Mouse (Mus musculus) gastrocnemius, postnatal 4 days (tissue): ENCODE results near the gene Brd9. TPM values are rescaled to one million over a fixed set of nuclear protein-coding genes. Genes with fewer than 3 reads are reported as not detected.
A peak's percentile ranks its signal among the peaks of the same experiment; 100 is the strongest.
"Not testable (repeated sequence)": the region's sequence is repeated elsewhere in the genome, so short reads cannot be mapped to it uniquely, and the experiment has no call there.

Experiments used
- DNase-seq, 2 experiments: peaks; one replicate each; pipeline ENCODE4 v3.0.0; 2021 to 2022; ENCODE audit warnings: low spot score in 2 of 2, mixed read lengths in 2 of 2
- microRNA-seq: library from miRNA; unstranded; fragments of <30 nt; microRNA quantifications from one replicate; pipeline ENCODE4 v1.2.0, GENCODE M21; 2021
- total RNA-seq, 2 experiments: library from RNA; stranded (reverse); gene quantifications; 2 replicates each; pipeline ENCODE4 v1.2.3; 2021

Gene Brd9
- total RNA-seq, 2 experiments from 2014 or later, result 25.8 to 29.1 TPM

DNA sequence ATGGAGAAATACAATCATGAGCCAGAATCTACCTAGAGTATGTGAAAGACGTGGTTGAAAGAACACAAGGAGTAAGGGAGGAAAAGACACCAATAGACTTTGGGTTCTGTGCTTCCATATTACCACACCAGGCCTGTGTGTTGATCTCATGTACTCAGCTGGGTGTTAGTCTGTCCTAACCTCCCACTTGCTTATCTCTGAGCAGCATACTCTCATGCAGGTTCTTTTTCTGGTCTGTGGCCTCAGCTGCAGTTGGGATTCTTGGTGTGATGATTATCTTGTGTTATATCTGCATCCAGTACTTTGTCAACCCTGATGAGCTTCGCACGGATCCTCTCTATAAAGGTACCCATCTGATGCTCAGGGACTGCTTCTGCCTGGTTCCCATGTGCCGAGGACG lies 39.3 kb downstream of the Brd9 start:
- no peak for DNase-seq

DNA sequence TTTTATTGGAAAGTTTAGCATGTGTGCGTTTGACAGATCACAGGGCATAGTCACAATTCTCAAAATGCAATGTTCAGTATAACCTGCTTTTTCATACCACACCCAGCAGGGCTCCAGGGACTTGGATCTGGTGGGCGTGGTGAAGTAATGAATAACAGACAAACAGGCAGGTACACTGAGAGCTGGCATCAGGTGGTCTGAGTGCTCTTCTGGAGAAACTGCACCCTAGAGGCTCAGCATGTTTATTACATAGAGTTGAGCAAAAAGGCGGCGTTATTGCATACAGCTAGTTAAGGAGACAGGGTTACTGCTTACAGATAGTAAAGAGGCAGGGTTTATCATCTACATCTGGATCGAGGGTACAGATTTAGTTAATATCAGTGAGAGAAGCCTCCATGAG lies 52.7 kb downstream of the Brd9 start:
- DNase-seq, result no peak

DNA sequence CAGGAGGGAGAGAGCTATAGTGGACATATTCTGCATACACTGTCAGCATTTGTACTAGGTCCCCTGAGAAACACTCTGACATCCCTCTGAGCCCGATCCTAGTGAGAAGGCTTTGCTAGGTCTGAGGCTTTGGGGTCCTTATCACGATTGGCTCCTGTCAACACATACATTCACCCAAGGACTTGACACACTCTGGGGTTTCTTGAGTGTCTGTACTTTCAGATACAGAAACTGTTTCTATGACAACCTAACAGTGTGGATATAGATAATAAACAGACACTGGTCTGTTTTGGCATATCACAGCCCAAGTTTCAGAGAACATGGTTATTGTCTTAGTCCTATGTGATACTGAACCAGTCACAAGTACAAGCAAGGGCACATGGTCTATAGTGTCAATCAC lies 53.1 kb downstream of the Brd9 start:
- no peak for DNase-seq

DNA sequence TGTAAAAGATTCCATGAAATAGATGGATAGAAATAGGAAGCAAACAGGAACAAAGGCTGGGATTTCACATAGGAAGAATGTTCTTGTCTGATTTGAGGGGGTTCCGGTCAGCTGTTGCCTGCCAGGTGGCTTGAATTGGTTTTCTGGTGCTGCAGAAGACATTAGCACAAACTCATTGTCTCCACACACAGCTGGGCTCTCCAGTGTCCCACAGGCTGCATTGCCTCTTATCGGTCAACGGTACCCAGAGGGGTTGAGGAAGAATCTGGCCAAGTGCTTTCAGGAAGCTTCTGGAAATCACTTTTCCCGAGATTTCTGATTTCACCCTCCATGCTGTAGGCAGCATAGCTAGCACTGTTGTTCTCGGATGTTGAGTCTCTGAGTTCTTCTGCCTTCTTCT lies 53.7 kb downstream of the Brd9 start:
- DNase-seq, result no peak

DNA sequence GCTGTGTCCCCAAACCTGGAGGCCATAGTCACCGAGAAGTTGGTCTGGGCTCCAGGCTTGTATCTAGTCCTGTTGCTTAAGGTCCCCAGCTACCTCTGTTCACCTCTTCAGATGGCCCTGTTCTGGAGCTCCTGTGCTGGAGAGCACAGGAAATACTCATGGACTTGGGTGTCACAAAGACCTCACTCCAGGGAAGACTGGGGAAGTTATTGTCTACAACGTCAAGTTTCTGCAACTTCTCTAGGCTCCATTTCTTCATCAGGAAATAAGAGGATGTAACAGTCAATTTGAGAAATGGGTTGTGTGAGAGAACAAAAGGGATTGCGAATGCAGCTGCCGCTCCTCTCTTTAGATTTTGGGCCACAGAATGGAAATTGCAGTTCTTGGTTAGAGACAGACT lies 58.8 kb downstream of the Brd9 start:
- no peak for DNase-seq

DNA sequence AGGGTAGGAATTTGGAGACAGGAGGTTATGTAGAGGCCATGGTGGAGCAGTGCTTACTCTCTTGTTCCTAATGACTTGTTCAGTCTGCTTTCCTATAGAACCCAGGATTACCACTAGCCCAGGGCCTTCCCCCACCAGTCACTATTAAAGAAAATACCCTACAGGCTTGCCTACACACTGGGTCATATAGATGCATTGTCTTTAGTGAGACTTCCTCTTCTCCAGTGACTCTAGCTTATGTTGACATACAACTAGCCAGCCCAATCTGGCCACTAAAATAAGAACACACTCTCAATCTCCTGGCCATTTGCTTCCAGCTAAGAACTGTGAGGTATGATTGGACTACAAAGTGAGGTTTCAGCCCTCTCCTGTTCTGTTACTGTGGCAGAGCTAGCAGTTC lies 62.9 kb downstream of the Brd9 start:
- DNase-seq, result no peak

DNA sequence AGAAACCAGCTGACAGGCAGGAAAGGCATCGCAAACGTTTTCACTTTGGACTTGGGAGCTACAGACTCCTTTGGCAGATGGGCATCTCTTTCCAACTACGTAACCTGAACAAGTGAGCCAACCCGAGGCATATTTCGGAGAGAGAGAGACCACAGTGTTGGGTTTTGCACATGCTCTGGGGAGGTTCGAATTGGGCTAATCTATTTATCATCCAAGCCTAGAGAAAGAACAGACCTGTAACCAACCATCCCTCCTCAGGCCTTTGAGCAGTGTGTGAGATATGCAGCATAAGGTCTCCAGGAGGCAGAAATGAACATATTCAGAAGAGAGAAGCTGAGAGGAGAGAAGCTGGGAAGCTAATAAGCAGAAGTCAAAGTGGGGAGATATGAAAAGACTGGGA lies 63.4 kb downstream of the Brd9 start:
- no peak for DNase-seq

DNA sequence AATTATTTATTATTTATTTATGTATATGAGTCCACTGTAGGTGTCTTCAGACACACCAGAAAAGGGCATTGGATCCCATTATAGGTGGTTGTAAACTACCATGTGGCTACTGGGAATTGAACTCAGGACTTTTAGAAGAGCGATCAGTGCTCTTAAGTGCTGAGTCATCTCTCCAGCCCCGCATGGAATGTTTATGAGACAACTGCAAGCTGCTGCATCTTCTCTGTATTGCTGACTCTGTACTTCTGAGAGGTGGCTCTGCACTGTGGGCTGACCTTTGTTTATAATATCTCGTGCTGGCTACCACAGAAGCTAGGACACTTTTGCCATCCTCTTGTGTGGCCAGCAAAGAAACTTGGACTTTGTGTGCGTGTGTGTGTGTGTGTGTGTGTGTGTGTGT lies 63.9 kb downstream of the Brd9 start:
- no peak for DNase-seq

DNA sequence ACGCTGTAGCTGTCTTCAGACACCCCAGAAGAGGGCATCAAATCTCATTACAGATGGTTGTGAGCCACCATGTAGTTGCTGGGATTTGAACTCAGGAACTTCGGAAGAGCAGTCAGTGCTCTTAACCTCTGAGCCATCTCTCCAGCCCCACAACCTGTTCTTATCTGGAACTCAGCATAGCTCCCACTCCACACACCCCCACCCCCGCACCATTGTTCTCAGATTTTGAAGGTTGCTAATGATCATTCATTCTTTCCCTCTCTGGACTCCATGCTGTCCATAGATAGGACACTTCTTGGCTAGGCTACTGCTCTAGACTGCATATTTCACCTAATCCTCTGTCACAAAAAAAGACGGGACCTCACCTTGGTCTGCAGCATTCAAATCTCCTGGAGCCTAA lies 69.3 kb downstream of the Brd9 start:
- not testable (repeated sequence) for DNase-seq

DNA sequence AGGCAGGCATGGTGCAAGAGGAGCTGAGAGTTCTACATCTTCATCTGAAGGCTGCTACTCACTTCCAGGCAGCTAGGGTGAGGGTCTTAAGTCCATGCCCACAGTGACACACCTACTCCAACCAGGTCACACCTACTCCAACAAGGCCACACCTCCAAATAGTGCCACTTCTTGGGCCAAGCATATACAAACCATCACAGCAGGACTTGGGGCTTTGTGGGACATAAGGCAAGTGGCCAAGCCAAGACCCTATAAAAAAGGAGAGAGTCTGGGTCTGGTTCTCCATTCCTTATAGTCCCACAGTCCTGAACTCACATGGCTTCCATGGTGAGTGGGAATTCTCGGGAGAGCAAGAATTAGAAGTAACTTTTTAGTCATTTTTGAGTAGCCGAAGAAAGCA lies 70.6 kb downstream of the Brd9 start:
- DNase-seq, result not testable (repeated sequence)

DNA sequence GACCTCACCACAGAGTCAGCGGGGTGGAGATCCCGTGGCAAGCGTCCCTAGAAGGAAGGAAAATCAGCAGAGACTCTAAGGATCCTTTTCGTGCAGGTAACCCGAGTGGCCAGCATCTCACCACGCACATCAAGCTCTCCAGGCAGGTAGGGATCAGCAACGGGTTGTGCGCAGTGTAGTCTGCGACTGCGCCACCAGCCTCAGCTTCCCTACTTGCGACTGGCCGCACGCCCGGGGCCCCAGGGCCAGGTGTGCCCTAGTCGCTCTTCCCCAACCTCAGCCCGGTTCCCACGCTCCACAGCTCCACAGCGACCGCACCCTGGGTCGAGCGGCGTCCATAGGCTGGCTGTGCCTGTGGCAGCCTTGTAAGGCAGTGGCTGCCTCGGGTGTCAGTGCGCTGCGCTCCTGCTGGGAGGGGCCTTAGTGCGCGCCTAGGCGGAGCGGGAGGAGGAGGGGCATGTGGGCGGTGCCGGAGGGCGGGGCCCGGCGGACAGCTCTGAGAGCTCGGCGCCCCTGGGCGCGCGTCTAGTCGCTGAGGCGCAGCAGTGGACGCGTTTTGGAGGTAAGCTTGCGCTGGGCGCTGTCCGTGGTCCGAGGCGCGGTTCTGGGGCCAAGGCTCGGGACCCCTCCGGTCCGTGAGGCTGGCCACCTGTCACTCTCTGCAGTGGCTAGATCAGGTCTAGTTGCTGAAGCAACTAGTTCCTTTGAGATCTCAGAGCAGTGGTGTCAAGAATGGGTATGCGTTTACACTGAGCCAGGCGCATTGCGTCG lies 71.5 kb downstream of the Brd9 start, which contains the start of gene Tppp:
Tppp (plus strand) TSS at position 460 of the 771 bp plus-strand sequence.
- peak; percentile 83 to 89 for DNase-seq

DNA sequence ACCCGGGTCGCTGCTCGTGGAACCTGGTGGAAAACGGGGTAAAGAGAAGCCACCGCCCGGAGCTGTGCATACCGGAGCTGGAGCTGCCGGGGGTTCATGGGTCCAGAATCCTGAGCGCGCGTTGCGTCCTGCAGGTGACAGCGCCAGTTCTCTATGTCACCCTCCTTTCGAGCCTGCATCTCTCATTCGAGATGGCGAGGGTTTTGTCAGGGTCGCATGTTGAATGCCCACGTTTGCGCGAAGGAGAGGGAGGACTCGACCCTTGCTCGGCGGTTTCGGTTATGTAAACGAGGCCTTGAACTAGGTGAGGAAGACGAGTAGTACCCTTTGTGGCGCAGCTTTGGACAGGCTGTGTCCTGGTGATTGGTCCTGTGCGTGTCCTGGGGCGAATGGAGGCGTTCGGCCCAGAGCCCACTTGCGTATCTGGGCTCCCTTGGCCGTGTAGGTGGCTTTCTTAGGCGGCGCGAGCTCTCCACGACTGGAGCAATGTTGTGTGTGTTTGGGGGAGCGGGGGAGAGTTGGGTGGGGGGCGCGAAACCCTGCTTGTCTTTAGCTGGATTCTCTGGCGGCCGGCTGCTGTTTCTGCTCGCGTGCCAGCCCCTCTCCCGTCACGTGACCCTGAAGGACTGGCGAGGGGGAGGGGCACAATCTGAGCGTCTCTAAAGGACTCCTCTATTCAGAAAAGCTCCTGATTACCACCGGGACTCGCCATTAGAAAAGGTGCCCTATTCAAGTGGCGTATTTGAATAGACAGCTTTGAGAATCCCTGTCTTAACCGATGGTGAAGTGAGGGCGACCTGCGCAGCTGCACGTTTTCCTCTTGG lies 72.4 kb downstream of the Brd9 start:
- DNase-seq, result peak in 1 of 2 experiments; percentile 54

Small RNA genes lying within 50 kb of the gene (microRNA-seq; reads per million reads assigned to microRNA genes)
- gene Gm25197, result not detected

Other genes with a start within 250 kb of the Brd9 start
- under 1 TPM; 0.08 to 0.29 TPM for gene Slc6a19, start 232.9 kb upstream of the Brd9 start, total RNA-seq
- 10 to 100 TPM; 11.8 to 13.3 TPM for gene Slc12a7, start 204.7 kb upstream of the Brd9 start, total RNA-seq
- 1 to 10 TPM; 2.9 to 5.0 TPM for gene Nkd2, start 90.2 kb upstream of the Brd9 start, total RNA-seq
- 1 to 10 TPM; 5.1 to 7.4 TPM for gene Trip13, start within 50 bp of the Brd9 start, total RNA-seq
- not detected for gene Zdhhc11, start 26.0 kb downstream of the Brd9 start, total RNA-seq
- 10 to 100 TPM; 11.0 to 12.7 TPM for gene Tppp, start 71.6 kb downstream of the Brd9 start, total RNA-seq
- 1 to 10 TPM; 2.1 to 5.0 TPM for gene Cep72, start 124.5 kb downstream of the Brd9 start, total RNA-seq
- gene Slc9a3, start 183.6 kb downstream of the Brd9 start, total RNA-seq, result under 1 TPM; 0.73 to 0.76 TPM